Mouse (Mus musculus) midbrain, embryonic 12.5 days (tissue): ENCODE measurements around the gene Ralgps2. TPM values are rescaled to one million over a fixed set of nuclear protein-coding genes. Genes with fewer than 3 reads are reported as not detected.

Experiments used
- ATAC-seq: fragments of 200-750 bp; cut with Nextera tagmentation; 2 replicates; pipeline ENCODE4 v1.8.0; 2017; ENCODE audit warnings: low read depth, moderate TSS enrichment, moderate library complexity; ENCODE audit not compliant: low FRiP score
- H3K27ac ChIP-seq: fragments of 300-500 bp; sonication (generic); replicated peaks from 2 replicates; pipeline ENCODE4 v1.5.1; 2016; ENCODE audit warnings: mild to moderate bottlenecking
- H3K27me3 ChIP-seq: fragments of 300-500 bp; sonication (generic); 2 replicates; pipeline ENCODE4 v1.6.1; 2016; ENCODE audit warnings: mild to moderate bottlenecking
- H3K36me3 ChIP-seq: fragments of 300-500 bp; sonication (generic); 2 replicates; pipeline ENCODE4 v1.6.1; 2016
- H3K4me1 ChIP-seq: fragments of 300-500 bp; sonication (generic); 2 replicates; pipeline ENCODE4 v1.6.1; 2016
- H3K4me2 ChIP-seq: fragments of 300-500 bp; sonication (generic); replicated peaks from 2 replicates; pipeline ENCODE4 v1.6.1; 2016; ENCODE audit warnings: mild to moderate bottlenecking, moderate library complexity
- H3K4me3 ChIP-seq: fragments of 300-500 bp; sonication (generic); 2 replicates; pipeline ENCODE4 v1.5.1; 2016; ENCODE audit warnings: mild to moderate bottlenecking
- H3K9ac ChIP-seq: fragments of 300-500 bp; sonication (generic); replicated peaks from 2 replicates; pipeline ENCODE4 v1.6.1; 2016; ENCODE audit warnings: mild to moderate bottlenecking, moderate library complexity
- H3K9me3 ChIP-seq: fragments of 300-500 bp; sonication (generic); 2 replicates; pipeline ENCODE4 v1.6.1; 2016; ENCODE audit warnings: mild to moderate bottlenecking
- WGBS: fragments of 180-500 bp; shearing (Covaris S2); methylation state at CpG from one replicate; pipeline ENCODE4 v1.1.7; 2016; 5-methylcytosine and 5-hydroxymethylcytosine counted together
- polyA plus RNA-seq: library from polyadenylated mRNA; unstranded; fragments of >200 nt; fragmentation: Nextera tagmentation; extraction: Ambion mirVana; gene quantifications from 2 replicates; pipeline ENCODE4 v1.2.1, GENCODE M21; 2016

Gene Ralgps2
- polyA plus RNA-seq, 1 experiment from 2014 or later = 125 TPM

DNA sequence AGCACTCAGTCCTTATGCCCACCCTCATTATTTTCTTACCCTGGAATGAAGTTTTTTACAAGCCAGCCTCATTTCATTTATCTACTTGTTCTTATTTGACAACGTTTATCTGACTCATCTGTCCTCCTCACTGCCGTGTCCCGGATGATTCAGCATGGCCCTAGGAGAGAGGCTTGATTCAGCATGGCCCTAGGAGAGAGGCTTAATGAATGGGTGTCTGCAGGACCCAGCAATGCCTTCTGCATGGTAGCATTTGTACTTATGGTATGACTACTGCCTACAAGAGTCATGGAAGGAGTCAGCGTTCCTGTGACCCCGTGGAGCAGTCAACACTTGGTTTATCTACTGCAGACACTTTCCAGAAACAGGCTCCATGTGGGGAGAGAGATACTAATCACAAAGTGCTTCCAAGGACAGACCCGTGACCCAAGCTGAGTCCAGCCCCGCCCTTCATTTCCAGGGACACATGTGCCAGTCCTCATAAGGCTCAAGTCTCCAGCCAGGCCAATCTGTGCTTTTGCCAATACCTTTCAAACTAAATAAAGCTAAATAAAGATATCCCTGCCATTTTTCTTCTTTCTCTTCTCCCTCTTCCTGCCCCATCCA, 31.9 kb upstream of the Ralgps2 start:
- Histone ChIP-seq H3K9ac (no peak overlapping the region), H3K4me3 (no peak overlapping the region), H3K4me2 (no peak overlapping the region), H3K36me3 (no peaks in the 10 kb centered on the region), H3K9me3 (no peaks in the 10 kb centered on the region), H3K27ac (no peak overlapping the region), H3K27me3 (no peaks in the 10 kb centered on the region), H3K4me1 (no peaks in the 10 kb centered on the region)
- ATAC-seq = no peak
- 92% methylated on average over 7 of the region's 7 CpGs for WGBS

DNA sequence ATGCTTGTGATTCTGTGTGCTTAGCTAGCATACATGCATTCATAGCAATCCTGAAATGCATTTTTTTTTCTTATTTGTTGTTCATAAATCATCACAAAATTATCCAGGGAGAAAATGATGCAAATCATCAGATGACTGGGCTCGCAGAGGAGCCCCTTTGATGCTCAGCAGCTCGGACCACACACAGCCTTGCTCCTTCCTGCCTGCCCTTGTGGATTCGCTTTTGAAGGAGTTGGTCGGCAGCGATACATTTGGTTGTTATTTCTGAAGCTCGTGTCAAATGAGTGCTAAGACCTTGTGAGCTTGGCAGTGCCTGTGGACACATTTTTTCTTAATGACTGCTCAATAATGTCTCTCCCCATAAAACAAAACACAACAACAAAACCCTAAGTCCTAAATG, 31.2 kb upstream of the Ralgps2 start:
- Histone ChIP-seq H3K4me3 (no peak overlapping the region), H3K4me1 (no peaks in the 10 kb centered on the region), H3K9ac (no peak overlapping the region), H3K4me2 (no peak overlapping the region), H3K36me3 (no peaks in the 10 kb centered on the region), H3K9me3 (no peaks in the 10 kb centered on the region), H3K27me3 (no peaks in the 10 kb centered on the region), H3K27ac (no peak overlapping the region)
- ATAC-seq = no peak
- 68% methylated on average over 6 of the region's 6 CpGs for WGBS

DNA sequence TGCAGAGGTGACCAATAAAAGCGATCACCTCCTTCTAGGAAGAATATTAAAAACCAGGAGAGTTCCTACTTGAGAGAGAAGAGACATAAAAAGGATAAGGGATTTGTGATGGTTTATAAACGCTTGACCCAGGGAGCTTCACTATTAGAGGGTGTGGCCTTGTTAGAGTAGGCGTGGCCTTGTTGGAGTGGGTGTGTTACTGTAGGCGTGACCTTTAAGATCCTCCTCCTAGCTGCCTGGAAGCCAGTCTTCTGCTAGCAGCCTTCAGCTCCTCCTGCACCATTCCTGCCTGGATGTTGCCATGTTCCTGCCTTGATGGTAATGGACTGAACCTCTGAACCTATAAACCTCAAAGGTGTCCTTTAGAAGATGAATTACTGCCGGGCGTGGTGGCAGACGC, 28.7 kb upstream of the Ralgps2 start:
- Histone ChIP-seq H3K9ac (no peak overlapping the region), H3K4me3 (no peak overlapping the region), H3K27me3 (no peaks in the 10 kb centered on the region), H3K36me3 (no peaks in the 10 kb centered on the region), H3K4me2 (no peak overlapping the region), H3K27ac (no peak overlapping the region), H3K4me1 (no peaks in the 10 kb centered on the region), H3K9me3 (no peaks in the 10 kb centered on the region)
- no peak for ATAC-seq
- WGBS = 78% methylated on average over 7 of the region's 7 CpGs

DNA sequence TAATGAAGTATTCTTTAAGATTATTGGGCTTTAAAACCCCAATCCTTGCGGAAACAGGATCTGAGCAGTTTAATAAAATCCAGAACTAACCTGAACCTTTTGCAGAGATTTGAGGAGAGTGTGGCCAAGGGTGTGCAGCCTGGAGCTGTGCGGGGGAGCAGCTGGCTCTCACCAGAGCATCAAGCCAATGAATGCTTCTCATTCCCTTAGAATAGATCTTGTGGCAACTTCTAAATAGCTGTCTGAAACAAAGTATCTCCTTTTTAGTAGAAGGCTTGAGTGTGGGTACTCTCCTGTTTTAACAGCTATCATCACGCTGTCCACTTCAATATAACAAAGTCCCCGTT, 25.1 kb upstream of the Ralgps2 start:
- Histone ChIP-seq H3K9me3 (no peaks in the 10 kb centered on the region), H3K4me1 (no peaks in the 10 kb centered on the region), H3K9ac (no peak overlapping the region), H3K36me3 (no peaks in the 10 kb centered on the region), H3K27me3 (no peaks in the 10 kb centered on the region), H3K27ac (no peak overlapping the region), H3K4me2 (no peak overlapping the region), H3K4me3 (no peak overlapping the region)
- 86% methylated on average over 4 of the region's 4 CpGs for WGBS
- no peak for ATAC-seq

DNA sequence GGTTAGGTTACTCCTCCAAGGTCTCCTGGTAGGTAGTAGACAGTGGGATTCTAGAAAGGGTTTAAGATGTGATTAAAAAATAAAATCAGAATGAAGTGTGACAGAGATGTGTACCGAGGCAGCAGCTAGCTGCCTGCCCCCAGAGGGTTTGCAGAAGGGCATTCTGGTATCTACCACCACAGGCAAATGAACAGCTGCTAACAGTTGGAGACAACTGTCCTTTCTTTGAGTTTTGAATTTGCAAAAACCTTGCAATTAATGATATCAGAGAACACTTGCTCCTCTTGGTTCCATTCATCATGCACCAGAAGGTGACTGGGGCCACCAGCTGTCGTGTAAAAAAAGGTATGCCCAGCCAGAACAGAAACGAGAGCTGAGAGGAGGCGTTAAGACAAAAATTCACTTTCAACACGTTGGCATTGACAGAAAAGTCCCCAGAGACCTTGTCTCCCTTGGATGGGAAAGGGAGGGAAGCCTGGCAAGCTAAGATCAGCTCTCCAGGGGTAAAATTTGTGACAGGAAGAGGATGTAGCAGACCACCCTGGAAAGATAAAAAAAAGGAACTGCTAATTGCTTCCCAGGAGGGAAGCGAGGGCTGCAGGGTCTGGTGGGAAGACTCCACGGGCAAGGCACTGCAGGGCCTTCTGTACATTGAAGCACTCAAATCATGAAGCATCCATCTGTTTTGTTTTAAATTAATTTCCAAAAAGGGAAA, 24.6 kb upstream of the Ralgps2 start:
- H3K9me3 ChIP-seq = no peaks in the 10 kb centered on the region
- no peak overlapping the region for H3K4me3 ChIP-seq
- ATAC-seq = no peak
- peak overlapping the region; percentile 25 for H3K27ac ChIP-seq
- H3K4me2 ChIP-seq = no peak overlapping the region
- no peaks in the 10 kb centered on the region for H3K4me1 ChIP-seq
- WGBS = 54% methylated on average over 7 of the region's 7 CpGs
- no peaks in the 10 kb centered on the region for H3K27me3 ChIP-seq
- H3K36me3 ChIP-seq = no peaks in the 10 kb centered on the region
- no peak overlapping the region for H3K9ac ChIP-seq

DNA sequence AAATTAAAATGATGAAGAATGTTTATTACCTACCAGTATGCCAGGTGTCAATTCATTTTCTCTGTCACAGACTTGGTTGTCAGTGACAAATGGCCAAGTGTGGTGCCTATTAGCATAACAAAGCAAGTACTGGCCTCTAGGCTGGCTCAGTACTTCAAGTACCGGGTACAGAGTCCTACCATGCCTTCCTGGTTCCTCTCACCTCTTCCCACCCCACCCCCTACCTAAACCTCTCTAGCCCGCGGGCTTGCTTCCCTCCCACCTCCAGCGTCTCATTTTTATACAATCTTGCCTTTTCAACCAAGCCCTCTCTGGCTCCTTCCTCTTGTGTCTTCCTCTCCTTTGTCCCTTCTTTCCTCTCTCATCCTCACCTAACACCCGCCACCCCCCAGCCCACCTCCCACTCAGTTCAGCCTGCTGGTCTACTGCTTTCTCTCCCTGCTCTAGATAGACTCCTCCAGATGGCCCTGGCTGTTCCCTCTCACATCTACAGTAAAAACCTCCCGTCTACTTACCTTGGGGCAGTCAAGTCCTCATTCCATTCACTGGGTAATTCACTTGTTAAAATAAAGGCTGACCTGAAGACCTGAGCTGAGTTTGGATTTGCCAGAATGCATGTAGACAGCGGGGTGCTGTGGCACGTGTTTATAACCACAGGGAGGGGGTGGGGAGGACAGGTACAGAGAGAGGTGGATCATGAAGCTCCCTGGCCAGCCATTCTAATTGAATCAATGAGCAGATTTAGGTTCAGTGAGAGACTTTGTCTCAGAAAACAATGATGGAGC, 22.2 kb upstream of the Ralgps2 start:
- Histone ChIP-seq H3K27ac (no peak overlapping the region), H3K4me3 (no peak overlapping the region), H3K4me2 (no peak overlapping the region), H3K9ac (no peak overlapping the region), H3K9me3 (no peaks in the 10 kb centered on the region), H3K36me3 (no peaks in the 10 kb centered on the region), H3K4me1 (no peaks in the 10 kb centered on the region), H3K27me3 (0 out of 2 replicates have a peak, but pooled peaks cover 3% of the 10 kb centered on the region)
- ATAC-seq = no peak
- 62% methylated on average over 8 of the region's 8 CpGs for WGBS

DNA sequence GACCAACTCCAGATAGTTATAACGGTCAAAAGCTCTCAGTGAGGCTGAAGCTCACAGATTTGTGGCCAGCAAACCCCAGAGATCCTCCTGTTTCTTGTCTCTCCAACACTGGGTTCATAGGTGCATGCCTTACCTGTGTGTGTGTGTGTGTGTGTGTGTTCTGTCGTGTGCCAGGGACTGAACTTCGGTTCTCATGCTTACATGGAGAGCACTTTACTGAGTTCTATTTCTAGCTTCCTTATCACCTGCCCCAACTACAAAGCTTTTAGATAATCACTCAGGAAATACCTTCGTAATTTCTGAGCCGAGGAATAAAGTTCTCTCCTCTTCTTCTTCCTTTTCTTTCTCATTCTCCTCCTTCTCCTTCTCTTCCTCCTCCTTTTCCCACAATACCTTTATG, 19.6 kb upstream of the Ralgps2 start:
- no peak overlapping the region for H3K4me3 ChIP-seq
- 0 out of 2 replicates have a peak, but pooled peaks cover 3% of the 10 kb centered on the region for H3K27me3 ChIP-seq
- ATAC-seq = no peak
- no peaks in the 10 kb centered on the region for H3K36me3 ChIP-seq
- no peaks in the 10 kb centered on the region for H3K9me3 ChIP-seq
- no peak overlapping the region for H3K4me2 ChIP-seq
- no peaks in the 10 kb centered on the region; the same call in 1 of the 2 replicates for H3K4me1 ChIP-seq
- H3K9ac ChIP-seq = no peak overlapping the region
- no peak overlapping the region for H3K27ac ChIP-seq
- WGBS = 85% methylated on average over 5 of the region's 5 CpGs

DNA sequence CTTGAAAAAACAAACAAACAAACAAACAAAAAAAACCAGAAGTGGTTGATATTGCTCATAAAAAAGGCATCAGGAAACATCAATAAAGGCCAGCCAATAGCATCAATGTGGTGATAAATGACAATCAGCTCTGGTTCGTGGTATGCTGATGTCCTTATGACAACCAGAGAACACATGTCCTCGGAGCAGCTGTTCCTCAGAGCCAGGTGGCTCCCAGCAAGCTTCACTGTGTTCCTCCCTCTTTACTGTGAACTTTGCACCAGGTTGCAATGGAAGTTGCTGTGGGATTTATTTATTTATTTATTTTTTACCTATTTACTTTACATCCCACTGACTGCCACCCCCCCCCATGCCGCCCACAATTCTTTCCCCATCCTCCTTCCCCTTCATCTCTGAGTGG, 17.9 kb upstream of the Ralgps2 start:
- no peaks in the 10 kb centered on the region; the same call in 1 of the 2 replicates for H3K4me1 ChIP-seq
- WGBS = 92% methylated on average over 3 of the region's 3 CpGs
- H3K9me3 ChIP-seq = no peaks in the 10 kb centered on the region
- no peak overlapping the region for H3K27ac ChIP-seq
- no peaks in the 10 kb centered on the region for H3K36me3 ChIP-seq
- ATAC-seq = no peak
- 0 out of 2 replicates have a peak, but pooled peaks cover 3% of the 10 kb centered on the region for H3K27me3 ChIP-seq
- H3K4me3 ChIP-seq = no peak overlapping the region
- H3K9ac ChIP-seq = no peak overlapping the region
- no peak overlapping the region for H3K4me2 ChIP-seq

DNA sequence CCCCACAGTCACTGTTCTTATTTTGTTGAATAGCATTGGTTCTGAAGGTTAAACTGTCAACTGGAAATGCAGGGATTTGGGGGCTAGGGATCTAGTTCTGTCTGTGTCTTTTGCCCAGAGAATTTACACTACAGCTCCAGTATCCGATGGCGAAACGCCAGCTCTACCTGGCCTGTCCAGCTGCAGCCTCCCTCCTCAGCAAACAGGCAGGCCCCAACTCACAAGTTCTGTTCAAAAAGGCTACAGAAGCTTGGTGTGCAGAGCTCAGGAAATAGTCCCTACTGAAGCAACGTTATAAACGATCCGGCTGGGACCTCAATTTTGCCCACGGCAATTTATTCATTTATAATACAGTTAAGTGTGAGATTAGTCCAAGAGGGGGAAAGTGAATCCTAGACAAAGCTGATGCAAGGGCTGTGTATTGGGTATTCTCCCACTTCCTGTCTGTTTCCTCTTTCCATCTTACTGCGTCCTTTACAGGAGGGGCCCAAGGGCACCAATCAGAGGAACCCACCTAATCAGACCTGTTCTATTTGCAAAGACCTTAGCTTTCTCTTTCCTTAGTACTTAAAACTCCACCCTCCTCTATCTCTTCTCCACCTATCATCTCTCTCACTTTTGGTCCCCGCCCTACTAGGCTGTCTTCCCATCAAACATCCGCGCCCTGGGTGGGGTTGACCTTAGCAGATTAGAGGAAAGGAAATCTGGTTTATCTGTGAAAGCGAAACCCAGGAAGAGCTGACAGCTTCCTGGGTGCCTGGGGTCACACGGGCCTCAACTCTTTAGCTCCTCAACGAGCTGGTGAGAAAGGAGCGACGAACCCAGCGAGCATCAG, 16.7 kb upstream of the Ralgps2 start:
- no peak for ATAC-seq
- Histone ChIP-seq H3K27me3 (0 out of 2 replicates have a peak, but pooled peaks cover 3% of the 10 kb centered on the region), H3K27ac (no peak overlapping the region), H3K9ac (no peak overlapping the region), H3K4me1 (no peaks in the 10 kb centered on the region; the same call in 1 of the 2 replicates), H3K4me2 (no peak overlapping the region), H3K36me3 (no peaks in the 10 kb centered on the region), H3K9me3 (no peaks in the 10 kb centered on the region), H3K4me3 (no peak overlapping the region)
- WGBS = 68% methylated on average over 17 of the region's 17 CpGs

DNA sequence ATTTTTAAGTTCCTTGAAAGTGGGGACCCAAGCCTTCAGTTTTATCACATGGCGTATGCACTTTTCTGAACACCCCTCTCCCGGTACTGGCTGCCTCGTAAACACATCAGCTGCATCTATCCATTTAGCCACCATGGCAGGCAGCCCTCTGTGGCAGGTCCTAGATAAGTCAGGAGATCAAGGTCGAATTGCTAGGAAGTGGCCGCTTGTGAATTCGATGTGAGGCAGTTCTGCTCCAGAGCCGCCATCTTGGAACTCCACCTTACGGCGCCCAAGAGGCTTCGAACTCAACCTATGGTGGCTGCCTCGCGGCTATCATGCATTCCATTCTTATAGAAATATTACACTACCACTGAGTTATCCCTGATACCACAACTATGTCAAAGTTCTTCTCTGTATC, 14.8 kb upstream of the Ralgps2 start:
- H3K4me1 ChIP-seq = no peaks in the 10 kb centered on the region; the same call in 1 of the 2 replicates
- H3K27me3 ChIP-seq = 0 out of 2 replicates have a peak, but pooled peaks cover 3% of the 10 kb centered on the region
- no peak overlapping the region for H3K9ac ChIP-seq
- WGBS = 95% methylated on average over 12 of the region's 12 CpGs
- ATAC-seq = no peak
- no peaks in the 10 kb centered on the region for H3K36me3 ChIP-seq
- no peak overlapping the region for H3K4me3 ChIP-seq
- no peak overlapping the region for H3K4me2 ChIP-seq
- H3K27ac ChIP-seq = no peak overlapping the region
- H3K9me3 ChIP-seq = no peaks in the 10 kb centered on the region

DNA sequence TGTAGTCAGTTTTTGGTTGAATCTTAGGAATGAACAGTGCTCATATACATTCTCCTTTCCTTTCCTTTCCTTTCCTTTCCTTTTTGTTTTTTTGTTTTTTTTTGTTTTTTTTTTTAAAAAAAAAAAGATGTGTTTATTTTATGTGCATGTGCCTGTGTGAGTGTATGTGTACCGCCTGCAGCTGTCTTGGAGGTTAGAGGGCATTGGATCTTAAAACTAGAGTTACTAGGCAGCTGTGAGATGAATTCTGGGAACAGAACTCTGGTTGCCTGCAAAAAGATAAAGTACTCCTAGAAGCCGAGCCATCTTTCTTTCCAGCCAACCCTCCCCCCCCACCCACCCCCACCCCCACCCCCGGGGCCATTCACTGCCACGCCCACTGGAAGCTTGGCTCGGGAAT, 10.9 kb upstream of the Ralgps2 start:
- no peak overlapping the region for H3K4me2 ChIP-seq
- H3K27me3 ChIP-seq = no peaks in the 10 kb centered on the region
- no peak overlapping the region for H3K4me3 ChIP-seq
- H3K9ac ChIP-seq = no peak overlapping the region
- H3K36me3 ChIP-seq = no peaks in the 10 kb centered on the region
- H3K27ac ChIP-seq = no peak overlapping the region
- 58% methylated on average over 5 of the region's 5 CpGs for WGBS
- H3K4me1 ChIP-seq = no peaks in the 10 kb centered on the region
- 0 out of 2 replicates have a peak, but pooled peaks cover 11% of the 10 kb centered on the region for H3K9me3 ChIP-seq
- ATAC-seq = no peak
